Mouse (Mus musculus): ENCODE results near the gene Synm. TPM values are rescaled to one million over a fixed set of nuclear protein-coding genes. Genes with fewer than 3 reads are reported as not detected.

Synm gene
- total and polyA plus RNA-seq, 3 experiments, result 0.01 TPM; not detected in 2

GRCm38 (mm10) chr7:67691036-67691435, 68.5 kb downstream of the Synm start:
- Histone ChIP-seq H3K27me3 (ENCODE audit: control insufficient read depth in 1 of 2, insufficient read depth in 2 of 2, low read length in 2 of 2) (no peaks in the 10 kb centered on the region), H3K9ac (ENCODE audit: control insufficient read depth, low read depth, low read length, poor library complexity, severe bottlenecking) (no peak overlapping the region), H3K36me3 (ENCODE audit: control insufficient read depth in 1 of 2, insufficient read depth in 2 of 2, low read length in 2 of 2) (no peaks in the 10 kb centered on the region), H3K79me2 (ENCODE audit: control insufficient read depth, insufficient read depth, low read length, poor library complexity) (no peaks in the 10 kb centered on the region), H3K4me3 (ENCODE audit: control insufficient read depth in 1 of 2, insufficient read depth in 1 of 2, low read depth in 2 of 2, low read length in 2 of 2) (no peak overlapping the region), H3K27ac (ENCODE audit: control insufficient read depth, low read depth, low read length) (no peak overlapping the region), H3K9me3 (replicated peaks; ENCODE audit: insufficient read depth, low read length) (no peaks in the 10 kb centered on the region), H3K4me1 (ENCODE audit: control insufficient read depth in 1 of 2, insufficient read depth in 2 of 2, low read length in 2 of 2) (no peaks in the 10 kb centered on the region)
- no peak for DNase-seq (ENCODE audit: low read depth, low spot score)
- TF ChIP-seq MAX (IDR thresholded peaks at IDR 0.05; ENCODE audit: low read length) (no peak), NRF1 (IDR thresholded peaks at IDR 0.05; ENCODE audit: insufficient read depth, low read depth, low read length, poor library complexity, severe bottlenecking) (no peak), ZNF384 (IDR thresholded peaks at IDR 0.05; ENCODE audit: low read depth, low read length) (no peak), ELF1 (IDR thresholded peaks at IDR 0.05; ENCODE audit: low read depth, low read length) (no peak), MAFK (IDR thresholded peaks at IDR 0.05; ENCODE audit: borderline replicate concordance, low read depth, low read length) (no peak), KAT2A (conservative IDR thresholded peaks at IDR 0.05; ENCODE audit: low read depth, low read length) (no peak), MAZ (IDR thresholded peaks at IDR 0.05; ENCODE audit: low read depth, low read length) (no peak), BHLHE40 (IDR thresholded peaks at IDR 0.05; ENCODE audit: borderline replicate concordance, low read depth, low read length) (no peak), E2F4 (IDR thresholded peaks at IDR 0.05; ENCODE audit: borderline replicate concordance, low read depth, low read length) (no peak), MEF2A (IDR thresholded peaks at IDR 0.05; ENCODE audit: extremely low read depth, insufficient replicate concordance, low read depth, low read length, poor library complexity, severe bottlenecking) (no peak), TCF12 (IDR thresholded peaks at IDR 0.05; ENCODE audit: low read depth, low read length) (no peak), RCOR1 (IDR thresholded peaks at IDR 0.05; ENCODE audit: low read depth, low read length) (no peak), USF1 (IDR thresholded peaks at IDR 0.05; ENCODE audit: low read depth, low read length) (no peak), RAD21 (IDR thresholded peaks at IDR 0.05; ENCODE audit: low read depth, low read length) (no peak), SIN3A (IDR thresholded peaks at IDR 0.05; ENCODE audit: low read length) (no peak)

- H3K9ac ChIP-seq (ENCODE audit: control insufficient read depth, low read depth, low read length, poor library complexity, severe bottlenecking), result no peak overlapping the region
- H3K79me2 ChIP-seq (ENCODE audit: control insufficient read depth, insufficient read depth, low read length, poor library complexity), result no peaks in the 10 kb centered on the region
- H3K9me3 ChIP-seq (replicated peaks; ENCODE audit: insufficient read depth, low read length), result no peaks in the 10 kb centered on the region
- H3K4me1 ChIP-seq (ENCODE audit: control insufficient read depth in 1 of 2, insufficient read depth in 2 of 2, low read length in 2 of 2), result no peaks in the 10 kb centered on the region
- H3K4me3 ChIP-seq (ENCODE audit: control insufficient read depth in 1 of 2, insufficient read depth in 1 of 2, low read depth in 2 of 2, low read length in 2 of 2), result no peak overlapping the region
- TF ChIP-seq RAD21 (IDR thresholded peaks at IDR 0.05; ENCODE audit: low read depth, low read length) (no peak), JUND (IDR thresholded peaks at IDR 0.05; ENCODE audit: low read depth, low read length) (no peak), MAZ (IDR thresholded peaks at IDR 0.05; ENCODE audit: low read depth, low read length) (no peak), TAL1 (IDR thresholded peaks at IDR 0.05; ENCODE audit: low read length) (no peak), MYC (IDR thresholded peaks at IDR 0.05; ENCODE audit: low read depth, low read length) (no peak), SMC3 (IDR thresholded peaks at IDR 0.05; ENCODE audit: low read depth, low read length) (no peak)
- H3K27me3 ChIP-seq (ENCODE audit: control insufficient read depth in 1 of 2, insufficient read depth in 2 of 2, low read length in 2 of 2), result no peaks in the 10 kb centered on the region
- no peaks in the 10 kb centered on the region for H3K36me3 ChIP-seq (ENCODE audit: control insufficient read depth in 1 of 2, insufficient read depth in 2 of 2, low read length in 2 of 2)
- H3K27ac ChIP-seq (ENCODE audit: control insufficient read depth, low read depth, low read length), result no peak overlapping the region
- DNase-seq (ENCODE audit: low read depth, low spot score), result no peak
These were observed 69.7 kb downstream of the Synm start for GRCm38 (mm10) chr7:67689793-67690192.

Data from MEL (cell line).